Mouse (Mus musculus): Measurements from ENCODE around the gene Rps6ka5. TPM values are rescaled to one million over a fixed set of nuclear protein-coding genes. Genes with fewer than 3 reads are reported as not detected.

Gene Rps6ka5
- polyA plus RNA-seq, 1 experiment from 2014 or later = 5.2 TPM

- peak; percentile 61 for ATAC-seq (ENCODE audit: borderline replicate concordance, extremely low read depth, low FRiP score, low TSS enrichment)
- H3K27me3 ChIP-seq = no peaks in the 10 kb centered on the region
- WGBS = under 1% methylated on average over 72 of the region's 76 CpGs
- peaks cover 23% of the 10 kb centered on the region for H3K4me1 ChIP-seq
- H3K27ac ChIP-seq = peak overlapping the region; percentile 68
- peak overlapping the region; percentile 90 for H3K9ac ChIP-seq
- H3K9me3 ChIP-seq = no peaks in the 10 kb centered on the region
- H3K4me2 ChIP-seq = peak overlapping the region; percentile 78
- H3K4me3 ChIP-seq = peak overlapping the region; percentile 89
- H3K36me3 ChIP-seq = no peaks in the 10 kb centered on the region
Measured at GRCm38 (mm10) chr12:100520077-100520793, 206.5 kb downstream of the Rps6ka5 start.

GRCm38 (mm10) chr12:100519684-100520076, 207.1 kb downstream of the Rps6ka5 start:
- H3K4me2 ChIP-seq = peak overlapping the region; percentile 78
- peak overlapping the region; percentile 89 for H3K4me3 ChIP-seq
- 16% methylated on average over 7 of the region's 7 CpGs for WGBS
- peak overlapping the region; percentile 68 for H3K27ac ChIP-seq
- no peaks in the 10 kb centered on the region for H3K36me3 ChIP-seq
- H3K4me1 ChIP-seq = peaks cover 23% of the 10 kb centered on the region
- peak overlapping the region; percentile 90 for H3K9ac ChIP-seq
- H3K27me3 ChIP-seq = no peaks in the 10 kb centered on the region
- no peaks in the 10 kb centered on the region for H3K9me3 ChIP-seq
- ATAC-seq (ENCODE audit: borderline replicate concordance, extremely low read depth, low FRiP score, low TSS enrichment) = 0 out of 2 replicates have a peak, but pooled peaks have one; percentile 5

- Histone ChIP-seq H3K4me3 (no peak overlapping the region), H3K36me3 (no peaks in the 10 kb centered on the region), H3K27ac (no peak overlapping the region), H3K4me2 (no peak overlapping the region), H3K27me3 (no peaks in the 10 kb centered on the region), H3K9ac (no peak overlapping the region), H3K9me3 (no peaks in the 10 kb centered on the region), H3K4me1 (peaks cover 23% of the 10 kb centered on the region)
- ATAC-seq (ENCODE audit: borderline replicate concordance, extremely low read depth, low FRiP score, low TSS enrichment) = no peak
- 83% methylated on average over 9 of the region's 9 CpGs for WGBS
Measured at GRCm38 (mm10) chr12:100517371-100517770, 209.4 kb downstream of the Rps6ka5 start.

GRCm38 (mm10) chr12:100516161-100516838, 210.5 kb downstream of the Rps6ka5 start:
- no peak for ATAC-seq (ENCODE audit: borderline replicate concordance, extremely low read depth, low FRiP score, low TSS enrichment)
- H3K4me1 ChIP-seq = peaks cover 23% of the 10 kb centered on the region
- H3K27me3 ChIP-seq = no peaks in the 10 kb centered on the region
- H3K36me3 ChIP-seq = no peaks in the 10 kb centered on the region; the same call in 1 of the 2 replicates
- H3K27ac ChIP-seq = no peak overlapping the region
- H3K9me3 ChIP-seq = no peaks in the 10 kb centered on the region
- no peak overlapping the region for H3K4me2 ChIP-seq
- H3K4me3 ChIP-seq = no peak overlapping the region
- 96% methylated on average over 1 of the region's 1 CpGs for WGBS
- no peak overlapping the region for H3K9ac ChIP-seq

- Histone ChIP-seq H3K4me2 (no peak overlapping the region), H3K4me3 (no peak overlapping the region), H3K27ac (no peak overlapping the region), H3K4me1 (peaks cover 18% of the 10 kb centered on the region), H3K36me3 (no peaks in the 10 kb centered on the region; the same call in 1 of the 2 replicates), H3K9me3 (no peaks in the 10 kb centered on the region), H3K27me3 (no peaks in the 10 kb centered on the region), H3K9ac (no peak overlapping the region)
- ATAC-seq (ENCODE audit: borderline replicate concordance, extremely low read depth, low FRiP score, low TSS enrichment) = no peak
- WGBS = 83% methylated on average over 4 of the region's 4 CpGs
Measured at GRCm38 (mm10) chr12:100515493-100515892, 211.3 kb downstream of the Rps6ka5 start.

GRCm38 (mm10) chr12:100514611-100515010, 212.2 kb downstream of the Rps6ka5 start:
- Histone ChIP-seq H3K9me3 (no peaks in the 10 kb centered on the region), H3K4me3 (no peak overlapping the region), H3K4me1 (peaks cover 14% of the 10 kb centered on the region), H3K36me3 (no peaks in the 10 kb centered on the region; the same call in 1 of the 2 replicates), H3K27me3 (no peaks in the 10 kb centered on the region), H3K4me2 (no peak overlapping the region), H3K27ac (no peak overlapping the region), H3K9ac (no peak overlapping the region)
- no peak for ATAC-seq (ENCODE audit: borderline replicate concordance, extremely low read depth, low FRiP score, low TSS enrichment)
- WGBS = 59% methylated on average over 1 of the region's 1 CpGs

GRCm38 (mm10) chr12:100513131-100513530, 213.7 kb downstream of the Rps6ka5 start:
- no peaks in the 10 kb centered on the region for H3K9me3 ChIP-seq
- H3K4me2 ChIP-seq = no peak overlapping the region
- no peak overlapping the region for H3K9ac ChIP-seq
- 83% methylated on average over 5 of the region's 5 CpGs for WGBS
- H3K27ac ChIP-seq = no peak overlapping the region
- no peaks in the 10 kb centered on the region for H3K4me1 ChIP-seq
- no peak for ATAC-seq (ENCODE audit: borderline replicate concordance, extremely low read depth, low FRiP score, low TSS enrichment)
- H3K36me3 ChIP-seq = no peaks in the 10 kb centered on the region; the same call in 1 of the 2 replicates
- no peaks in the 10 kb centered on the region for H3K27me3 ChIP-seq
- no peak overlapping the region for H3K4me3 ChIP-seq

GRCm38 (mm10) chr12:100512641-100513040, 214.1 kb downstream of the Rps6ka5 start:
- H3K4me2 ChIP-seq = no peak overlapping the region
- 70% methylated on average over 9 of the region's 9 CpGs for WGBS
- ATAC-seq (ENCODE audit: borderline replicate concordance, extremely low read depth, low FRiP score, low TSS enrichment) = no peak
- no peaks in the 10 kb centered on the region; the same call in 1 of the 2 replicates for H3K36me3 ChIP-seq
- no peaks in the 10 kb centered on the region for H3K9me3 ChIP-seq
- H3K27ac ChIP-seq = no peak overlapping the region
- no peaks in the 10 kb centered on the region for H3K27me3 ChIP-seq
- no peak overlapping the region for H3K4me3 ChIP-seq
- no peak overlapping the region for H3K9ac ChIP-seq
- no peaks in the 10 kb centered on the region for H3K4me1 ChIP-seq

- H3K27ac ChIP-seq = no peak overlapping the region
- WGBS = 73% methylated on average over 9 of the region's 9 CpGs
- no peak for ATAC-seq (ENCODE audit: borderline replicate concordance, extremely low read depth, low FRiP score, low TSS enrichment)
Measured at GRCm38 (mm10) chr12:100509615-100510282, 217.0 kb downstream of the Rps6ka5 start.

GRCm38 (mm10) chr12:100508668-100509067, 218.1 kb downstream of the Rps6ka5 start:
- ATAC-seq (ENCODE audit: borderline replicate concordance, extremely low read depth, low FRiP score, low TSS enrichment) = no peak
- Histone ChIP-seq H3K9ac (no peak overlapping the region), H3K27ac (no peak overlapping the region), H3K36me3 (no peaks in the 10 kb centered on the region; the same call in 1 of the 2 replicates), H3K4me2 (no peak overlapping the region), H3K4me1 (no peaks in the 10 kb centered on the region), H3K27me3 (no peaks in the 10 kb centered on the region), H3K4me3 (no peak overlapping the region), H3K9me3 (no peaks in the 10 kb centered on the region)
- WGBS = 77% methylated on average over 5 of the region's 5 CpGs

More at GRCm38 (mm10) chr12:100509615-100510282, 217.0 kb downstream of the Rps6ka5 start:
- H3K4me3 ChIP-seq = no peak overlapping the region
- H3K9ac ChIP-seq = no peak overlapping the region
- no peak overlapping the region for H3K4me2 ChIP-seq
- H3K27me3 ChIP-seq = no peaks in the 10 kb centered on the region
- no peaks in the 10 kb centered on the region; the same call in 1 of the 2 replicates for H3K36me3 ChIP-seq
- no peaks in the 10 kb centered on the region for H3K9me3 ChIP-seq
- H3K4me1 ChIP-seq = no peaks in the 10 kb centered on the region

GRCm38 (mm10) chr12:100505484-100505883, 221.3 kb downstream of the Rps6ka5 start:
- no peaks in the 10 kb centered on the region for H3K36me3 ChIP-seq
- no peak overlapping the region for H3K27ac ChIP-seq
- ATAC-seq (ENCODE audit: borderline replicate concordance, extremely low read depth, low FRiP score, low TSS enrichment) = no peak
- H3K9me3 ChIP-seq = no peaks in the 10 kb centered on the region
- WGBS = 91% methylated on average over 1 of the region's 1 CpGs
- H3K4me2 ChIP-seq = no peak overlapping the region
- no peak overlapping the region for H3K9ac ChIP-seq
- no peaks in the 10 kb centered on the region for H3K4me1 ChIP-seq
- no peak overlapping the region for H3K4me3 ChIP-seq
- H3K27me3 ChIP-seq = no peaks in the 10 kb centered on the region

GRCm38 (mm10) chr12:100504585-100504984, 222.2 kb downstream of the Rps6ka5 start:
- H3K27ac ChIP-seq = no peak overlapping the region
- 84% methylated on average over 2 of the region's 2 CpGs for WGBS
- ATAC-seq (ENCODE audit: borderline replicate concordance, extremely low read depth, low FRiP score, low TSS enrichment) = no peak

More at GRCm38 (mm10) chr12:100504585-100504984, 222.2 kb downstream of the Rps6ka5 start:
- Histone ChIP-seq H3K9me3 (no peaks in the 10 kb centered on the region), H3K36me3 (no peaks in the 10 kb centered on the region), H3K4me2 (no peak overlapping the region), H3K9ac (no peak overlapping the region), H3K4me3 (no peak overlapping the region), H3K4me1 (no peaks in the 10 kb centered on the region), H3K27me3 (no peaks in the 10 kb centered on the region)

All from lung, embryonic 15.5 days (tissue).